Mouse (Mus musculus): Measurements from ENCODE around the gene Alox5ap.

The Alox5ap gene

GRCm38 (mm10) chr5:149259093-149259492 is 5.5 kb upstream of the Alox5ap start:
- DNase-seq (ENCODE audit: low read depth, low spot score) = no peak

- peak; percentile 83 for DNase-seq (ENCODE audit: low read depth, low spot score)
Measured at GRCm38 (mm10) chr5:149261449-149261848, 3.1 kb upstream of the Alox5ap start.

- DNase-seq (ENCODE audit: low read depth, low spot score) = peak; percentile 84
Measured at GRCm38 (mm10) chr5:149261866-149262265, 2.7 kb upstream of the Alox5ap start.

DNA sequence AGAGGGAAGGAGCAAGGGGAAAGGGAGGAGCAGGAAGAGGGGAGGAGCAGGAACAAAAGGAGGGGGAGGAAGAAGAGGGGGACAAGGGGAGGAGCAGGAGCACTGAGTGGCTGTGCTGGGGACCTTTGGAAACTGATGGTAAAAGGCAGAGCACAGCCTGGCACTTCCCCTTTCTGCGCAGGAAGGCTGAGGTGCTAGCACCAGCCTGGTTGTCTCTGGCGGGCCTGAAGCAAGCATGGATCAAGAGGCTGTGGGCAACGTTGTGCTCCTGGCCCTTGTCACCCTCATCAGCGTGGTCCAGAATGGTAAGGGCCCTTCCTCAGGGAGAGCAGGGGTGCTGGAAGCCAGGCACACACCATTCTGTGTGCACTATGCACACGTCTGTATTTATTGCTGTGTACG is 312 bp downstream of the Alox5ap start:
- DNase-seq (ENCODE audit: low read depth, low spot score) = no peak

GRCm38 (mm10) chr5:149266761-149267221 is 2.2 kb downstream of the Alox5ap start:
- no peak for DNase-seq (ENCODE audit: low read depth, low spot score)

- no peak for DNase-seq (ENCODE audit: low read depth, low spot score)
Measured at GRCm38 (mm10) chr5:149267493-149267892, 2.9 kb downstream of the Alox5ap start.

GRCm38 (mm10) chr5:149271291-149271690 is 6.7 kb downstream of the Alox5ap start:
- DNase-seq (ENCODE audit: low read depth, low spot score) = no peak

DNA sequence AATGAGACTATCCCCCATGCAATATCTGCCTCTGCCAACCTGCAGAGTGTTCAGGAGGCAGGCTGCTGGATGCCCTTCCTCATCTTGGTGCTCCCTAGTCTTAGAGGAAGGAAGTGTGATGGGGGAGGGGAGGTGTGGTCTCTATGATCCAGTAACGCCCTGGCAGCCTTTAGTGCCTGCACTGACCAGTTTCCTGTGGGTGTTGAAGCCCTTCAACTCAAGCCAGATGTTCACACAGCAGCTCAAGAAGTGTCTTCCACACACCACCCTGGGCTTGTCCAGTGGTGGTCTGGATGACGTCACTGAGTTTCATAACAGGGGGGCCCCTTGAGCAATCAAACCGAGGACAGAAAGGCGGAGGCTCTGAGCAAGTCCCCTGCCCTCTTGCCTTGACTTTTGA is 8.0 kb downstream of the Alox5ap start:
- no peak for DNase-seq (ENCODE audit: low read depth, low spot score)

DNA sequence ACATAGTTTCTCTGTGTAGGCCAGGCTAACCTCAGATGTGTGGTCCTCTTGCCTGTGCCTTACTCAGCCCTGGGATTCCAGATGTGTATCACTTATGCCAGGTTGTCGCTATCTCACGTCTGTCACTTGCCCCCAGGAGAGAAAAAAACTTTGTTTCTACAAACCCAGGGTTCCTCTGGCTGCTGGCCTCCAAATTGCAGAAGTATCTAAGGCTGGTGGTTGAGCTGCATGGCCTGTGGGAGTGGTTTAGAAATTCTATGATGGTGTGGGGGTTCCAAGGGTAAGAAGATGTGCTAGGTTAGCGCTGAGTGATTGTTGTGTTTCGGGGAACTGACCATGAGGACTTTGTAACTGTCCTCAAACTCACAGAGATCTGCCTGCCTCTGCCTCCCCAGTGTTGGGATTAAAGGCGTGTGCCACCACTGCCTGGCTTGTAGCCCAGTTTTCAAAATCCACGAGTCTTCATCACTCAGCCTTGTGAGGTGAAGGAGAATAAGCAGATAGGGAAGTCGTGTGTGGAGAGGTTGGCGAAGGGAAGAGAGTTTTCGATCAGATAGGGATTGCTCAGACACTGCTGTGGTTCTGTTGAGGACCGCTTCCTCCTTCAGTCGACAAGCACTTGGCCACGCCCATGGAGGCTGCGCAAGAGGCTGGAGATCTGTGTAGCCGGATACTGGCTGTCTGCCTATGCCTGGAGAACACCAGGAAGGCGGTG is 10.0 kb downstream of the Alox5ap start:
- DNase-seq (ENCODE audit: low read depth, low spot score) = peak; percentile 61

- DNase-seq (ENCODE audit: low read depth, low spot score) = peak; percentile 81
Measured at GRCm38 (mm10) chr5:149275105-149275494, 10.5 kb downstream of the Alox5ap start.

- DNase-seq (ENCODE audit: low read depth, low spot score) = peak; percentile 63
Measured at GRCm38 (mm10) chr5:149277529-149277928, 13.0 kb downstream of the Alox5ap start.

DNA sequence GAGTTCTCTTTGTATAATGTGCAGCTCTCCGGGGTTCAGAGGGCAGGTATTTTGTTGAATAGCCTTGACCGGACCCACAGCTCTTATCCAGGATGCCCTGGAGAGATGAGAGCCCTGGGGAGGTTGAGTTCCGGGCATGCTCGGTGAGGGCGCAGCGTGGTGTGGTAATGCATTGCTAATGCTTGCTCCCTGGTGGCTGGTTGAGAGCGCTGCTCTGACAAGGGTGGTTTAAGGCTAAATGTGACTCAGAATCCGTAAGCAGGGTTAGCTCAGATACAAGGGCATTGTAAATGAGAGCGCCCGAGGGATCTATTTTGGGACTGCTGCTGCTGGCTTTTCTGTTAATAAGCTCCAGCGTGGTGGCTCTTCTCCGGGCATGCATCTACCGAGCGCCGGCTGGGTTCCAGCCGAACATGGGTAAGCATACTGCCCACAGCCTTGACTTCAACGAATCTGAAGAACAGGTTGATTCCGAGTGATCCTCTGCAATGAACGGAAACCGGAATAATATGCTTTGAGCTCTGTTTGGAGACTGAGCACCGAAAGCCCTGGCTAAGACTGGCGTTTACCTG is 14.8 kb downstream of the Alox5ap start:
- peak; percentile 73 for DNase-seq (ENCODE audit: low read depth, low spot score)

GRCm38 (mm10) chr5:149283009-149283408 is 18.4 kb downstream of the Alox5ap start:
- peak; percentile 44 for DNase-seq (ENCODE audit: low read depth, low spot score)

GRCm38 (mm10) chr5:149283821-149284220 is 19.3 kb downstream of the Alox5ap start:
- no peak for DNase-seq (ENCODE audit: low read depth, low spot score)

DNA sequence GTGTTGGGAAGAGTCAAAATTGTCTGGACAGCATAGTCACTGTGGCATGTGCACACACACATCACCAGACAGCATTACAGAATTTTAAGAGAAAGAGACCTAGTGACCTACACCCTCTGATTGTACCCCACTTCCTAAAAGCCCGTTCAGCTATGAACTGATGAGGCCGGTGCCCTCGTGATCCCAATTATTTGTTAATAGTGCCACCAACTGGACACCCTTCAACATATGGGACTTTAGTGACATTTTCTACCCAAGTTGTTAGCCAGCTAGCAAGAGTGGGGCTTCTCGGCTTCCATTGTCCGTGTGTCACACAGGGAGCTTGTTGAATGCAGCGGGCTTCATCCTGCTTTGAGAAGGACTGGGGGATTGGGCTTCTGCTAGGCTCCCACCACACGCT is 21.5 kb downstream of the Alox5ap start:
- DNase-seq (ENCODE audit: low read depth, low spot score) = no peak

DNA sequence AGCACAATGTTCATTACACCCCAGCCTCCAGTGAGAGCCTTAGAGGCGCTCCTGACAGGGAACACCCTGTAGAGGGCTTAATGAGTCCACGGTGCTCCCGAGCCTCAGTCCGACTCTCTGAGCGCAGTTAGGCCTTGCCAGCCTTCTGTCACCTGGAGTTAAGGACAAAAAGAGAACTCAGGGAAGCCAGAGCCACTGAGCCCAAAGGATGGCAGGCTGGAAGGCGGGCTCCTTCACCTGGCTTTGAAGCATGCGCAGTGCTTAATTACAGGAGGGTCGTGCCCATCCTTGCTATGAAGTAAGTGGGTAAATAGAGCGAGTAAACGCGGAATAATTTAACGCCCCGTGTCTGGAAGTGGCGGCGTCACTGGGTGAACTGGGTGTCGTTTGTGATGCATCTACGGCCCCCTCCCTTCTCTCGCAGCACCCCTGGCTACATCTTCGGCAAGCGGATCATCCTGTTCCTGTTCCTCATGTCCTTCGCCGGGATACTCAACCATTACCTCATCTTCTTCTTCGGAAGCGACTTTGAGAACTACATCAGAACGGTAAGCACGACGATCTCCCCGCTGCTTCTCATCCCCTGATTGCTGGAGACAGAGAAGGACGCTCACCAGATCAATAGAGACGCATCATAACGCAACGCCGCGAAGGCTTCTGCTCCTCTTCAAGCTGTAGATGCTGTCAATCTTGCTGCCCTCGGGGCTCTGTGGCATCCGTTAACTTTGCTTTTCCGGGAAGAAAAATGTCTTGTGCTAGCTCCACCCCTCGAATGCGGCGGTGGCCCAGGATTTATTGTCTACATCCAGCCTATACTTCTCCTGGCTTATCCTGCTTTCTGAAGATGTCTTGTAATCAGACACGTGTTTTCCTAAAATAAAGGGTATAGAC is 22.8 kb downstream of the Alox5ap start:
- DNase-seq (ENCODE audit: low read depth, low spot score) = peak; percentile 46

DNA sequence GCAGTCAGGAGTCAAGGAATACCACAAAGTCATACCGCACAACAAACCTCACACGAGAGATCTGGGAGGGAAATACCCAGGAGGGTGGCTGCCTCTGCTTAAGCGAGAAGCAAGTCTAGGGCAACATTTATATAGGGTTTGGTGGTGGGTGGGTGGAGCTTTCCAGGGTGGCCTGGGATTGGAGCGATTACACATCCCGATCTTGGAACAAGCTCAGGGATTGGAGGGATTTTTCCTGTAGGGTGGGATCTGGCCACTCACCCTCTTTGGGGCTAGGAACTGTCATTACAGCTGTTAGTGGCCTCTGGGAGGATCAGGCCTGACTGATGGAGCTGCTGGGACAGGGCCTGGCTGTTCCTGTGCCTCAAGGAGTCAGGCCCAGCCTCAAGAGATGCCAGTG is 26.7 kb downstream of the Alox5ap start:
- DNase-seq (ENCODE audit: low read depth, low spot score) = no peak

GRCm38 (mm10) chr5:149293071-149293470 is 28.5 kb downstream of the Alox5ap start:
- no peak for DNase-seq (ENCODE audit: low read depth, low spot score)

- DNase-seq (ENCODE audit: low read depth, low spot score) = no peak
Measured at GRCm38 (mm10) chr5:149296808-149297207, 32.2 kb downstream of the Alox5ap start.

GRCm38 (mm10) chr5:149297464-149297863 is 32.9 kb downstream of the Alox5ap start:
- DNase-seq (ENCODE audit: low read depth, low spot score) = no peak

DNA sequence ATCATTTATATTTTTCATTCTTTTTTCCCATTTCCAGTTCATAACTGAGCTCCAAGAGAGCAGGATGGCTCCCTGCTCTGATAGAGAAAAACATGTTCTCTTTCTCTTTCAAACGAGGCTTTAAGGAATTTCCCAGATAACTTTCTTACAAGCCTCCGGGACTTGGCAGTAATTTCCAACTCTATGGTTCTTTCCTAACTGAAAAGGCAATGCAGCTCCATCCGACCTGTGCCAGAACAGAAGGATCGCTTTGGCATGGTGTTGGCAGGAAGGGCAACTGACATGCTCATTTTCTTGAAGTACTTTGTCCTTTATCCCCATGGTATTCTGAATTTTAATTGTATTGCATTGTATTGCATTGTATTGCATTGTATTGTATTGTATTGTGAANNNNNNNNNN is 33.7 kb downstream of the Alox5ap start:
- DNase-seq (ENCODE audit: low read depth, low spot score) = no peak

- DNase-seq (ENCODE audit: low read depth, low spot score) = peak; percentile 48
Measured at GRCm38 (mm10) chr5:149312884-149313652, 48.5 kb downstream of the Alox5ap start.
